Comparison of ENCODE assay signal across 10 mouse cellular contexts in genomic region chr2:26296606-26297195, GRCm38 (mm10). TPM values are rescaled to one million over a fixed set of nuclear protein-coding genes. Genes with fewer than 3 reads are reported as not detected.
DNase-seq lines count a peak whose midpoint lies in the region; ATAC-seq lines count a peak whose summit lies in the region.
"Had no signal": no experiment of that assay in that cellular context is flagged by ENCODE, and none has a peak within 500 bp of the region (broad histone marks: within the 10 kb centered on the region; RNA-seq: fewer than 3 reads in every experiment).

No protein-coding gene starts in this region.

- 0 out of 2 replicates have a peak, but pooled peaks cover 4% of the 10 kb centered on the region for H3K27me3 ChIP-seq in hindbrain, embryonic 12.5 days

- no peak for DNase-seq in frontal cortex, postnatal 10 days (ENCODE audit: low spot score in 2 of 2)
- peak; percentile 91 for DNase-seq in brain, adult 2 months (ENCODE audit: low read depth, low spot score)
- DNase-seq in lung, postnatal 4 days, result peak; percentile 27 to 64
- no peak for DNase-seq in thymus, postnatal 10 days (ENCODE audit: low spot score in 2 of 2)
- DNase-seq in T-cell, adult 2 months (ENCODE audit: low spot score), result no peak
- no peak for DNase-seq in kidney, postnatal 25 days

- 46% methylated on average over 6 of the region's 6 CpGs for WGBS in hindbrain, embryonic 12.5 days

- no peak overlapping the region for H3K4me3 ChIP-seq in hindbrain, embryonic 12.5 days

- ATAC-seq in frontal cortex, adult (ENCODE audit: low TSS enrichment), result peak; percentile 62
- no peak for ATAC-seq in hindbrain, embryonic 12.5 days (ENCODE audit: low FRiP score)

- H3K36me3 ChIP-seq in hindbrain, embryonic 12.5 days, result no peaks in the 10 kb centered on the region

- H3K9ac ChIP-seq in hindbrain, embryonic 12.5 days, result 0 out of 2 replicates have a peak overlapping the region, but pooled peaks have one; percentile 32

- peaks cover 47% of the 10 kb centered on the region for H3K4me1 ChIP-seq in hindbrain, embryonic 12.5 days

- peak overlapping the region; percentile 1; the same call in 1 of the 2 replicates for H3K4me2 ChIP-seq in hindbrain, embryonic 12.5 days (replicated peaks)

- H3K27ac ChIP-seq in hindbrain, embryonic 12.5 days, result peak overlapping the region; percentile 88

- H3K9me3 ChIP-seq in hindbrain, embryonic 12.5 days (replicated peaks), result no peaks in the 10 kb centered on the region

RNA-seq across cellular contexts. Expression of gene Ccdc187, which starts 2.3 kb away (rescaled TPM):
- polyA plus RNA-seq in hindbrain, embryonic 12.5 days (2016; fragmentation: Nextera tagmentation; extraction: Ambion mirVana), result 0.31 and 0.37 TPM in 2 replicates
- polyA plus RNA-seq: C2C12; limb, embryonic 11.5 days had no signal

RNA-seq across cellular contexts. Expression of gene Gpsm1, which starts 18.6 kb away (rescaled TPM):
- polyA plus RNA-seq in hindbrain, embryonic 12.5 days (2016; fragmentation: Nextera tagmentation; extraction: Ambion mirVana), result 125 and 133 TPM in 2 replicates

RNA-seq across cellular contexts. Expression of gene Dnlz, which starts 55.2 kb away (rescaled TPM):
- polyA plus RNA-seq in hindbrain, embryonic 12.5 days (2016; fragmentation: Nextera tagmentation; extraction: Ambion mirVana), result 33.2 and 34.7 TPM in 2 replicates

RNA-seq across cellular contexts. Expression of gene Qsox2, which starts 59.4 kb away (rescaled TPM):
- 19.6 and 20.3 TPM in 2 replicates for polyA plus RNA-seq in hindbrain, embryonic 12.5 days (2016; fragmentation: Nextera tagmentation; extraction: Ambion mirVana)

Comparison
In these comparisons a context has a peak if more than half of its experiments do, and no peak if none do; other contexts are left out.
1. DNase-seq: peak in brain, adult 2 months (single experiment) and lung, postnatal 4 days (2 of 2); none in frontal cortex, postnatal 10 days (0 of 2), thymus, postnatal 10 days (0 of 2), T-cell, adult 2 months (single experiment) and kidney, postnatal 25 days (0 of 2).